Mouse (Mus musculus): ENCODE results near the gene Jade1. TPM values are rescaled to one million over a fixed set of nuclear protein-coding genes. Genes with fewer than 3 reads are reported as not detected.

Jade1 gene
- polyA plus RNA-seq, 1 experiment from 2014 or later, result 15.6 TPM

DNA sequence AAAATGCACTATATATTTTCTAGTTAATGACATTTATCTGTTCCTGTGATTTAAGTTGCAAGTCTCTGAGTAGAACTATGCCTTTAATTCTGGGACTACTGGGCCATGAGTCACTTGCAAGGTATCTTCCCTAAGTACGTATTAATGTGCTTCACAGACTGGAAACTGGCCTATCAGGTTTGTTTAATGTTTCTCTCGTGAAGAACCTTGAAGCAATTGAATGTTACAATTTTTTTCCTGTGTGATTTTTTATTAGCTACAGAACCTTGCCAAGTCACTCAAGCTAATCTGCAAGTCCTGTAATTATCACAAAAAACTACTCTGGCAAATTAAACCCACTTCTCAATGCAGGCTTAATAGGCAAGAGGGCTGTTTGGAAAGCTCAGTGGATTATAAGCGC, 33.8 kb upstream of the Jade1 start:
- ATAC-seq (ENCODE audit: insufficient read depth, low FRiP score, low TSS enrichment), result no peak
- H3K27me3 ChIP-seq (ENCODE audit: control insufficient read depth, insufficient read depth, low read length), result no peaks in the 10 kb centered on the region
- no peak overlapping the region for H3K4me3 ChIP-seq (ENCODE audit: low read depth, low read length)
- no peak for DNase-seq (ENCODE audit: low spot score)
- no peaks in the 10 kb centered on the region for H3K9me3 ChIP-seq (ENCODE audit: control insufficient read depth, low read length)
- no peaks in the 10 kb centered on the region for H3K4me1 ChIP-seq (ENCODE audit: control insufficient read depth, insufficient read depth, low read length)
- WGBS, result 82% methylated on average over 3 of the region's 3 CpGs
- H3K36me3 ChIP-seq (ENCODE audit: control insufficient read depth, insufficient read depth, low read length), result no peaks in the 10 kb centered on the region
- H3K27ac ChIP-seq (ENCODE audit: low read depth, low read length), result no peak overlapping the region
- H3K9ac ChIP-seq (ENCODE audit: low read length), result no peak overlapping the region
- H3K4me2 ChIP-seq (ENCODE audit: low read depth), result no peak overlapping the region

DNA sequence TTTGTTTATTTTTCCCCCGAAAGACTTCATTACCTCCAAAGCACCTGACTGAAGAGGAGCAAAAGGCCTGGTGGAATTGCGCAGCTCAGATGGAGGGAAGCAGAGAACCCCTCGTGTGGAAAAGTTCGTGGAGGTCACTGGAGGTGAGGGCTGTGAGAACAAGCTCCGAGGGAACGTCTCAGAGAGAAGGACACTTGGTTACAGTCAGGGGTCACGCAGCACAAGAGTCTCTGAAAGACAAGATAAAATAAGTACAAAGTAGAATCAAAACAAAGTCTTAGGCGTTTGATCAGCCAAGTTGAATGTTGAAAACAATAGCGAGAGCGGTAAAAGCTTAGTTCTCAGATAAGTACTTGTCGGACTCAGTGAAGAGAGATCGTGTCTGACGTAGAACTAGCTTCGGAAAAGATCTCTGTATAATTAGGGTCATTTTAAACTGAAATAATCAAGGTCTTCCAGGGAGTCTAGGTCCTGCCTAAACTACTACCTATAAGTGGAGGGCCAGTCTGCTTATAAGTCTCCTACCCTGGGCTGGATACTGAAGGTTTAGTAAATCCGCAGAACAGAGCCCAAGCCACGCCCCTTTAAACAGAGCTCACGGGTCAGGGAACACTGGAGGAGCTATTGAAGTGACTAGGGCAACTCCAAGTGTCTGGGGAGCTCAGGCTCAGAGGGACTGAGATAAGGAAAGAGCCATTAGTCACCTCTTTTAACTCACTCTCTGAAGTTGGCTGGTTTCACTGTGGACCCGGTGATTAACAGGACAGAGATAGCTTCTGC, 33.1 kb upstream of the Jade1 start:
- 60% methylated on average over 18 of the region's 18 CpGs for WGBS
- Histone ChIP-seq H3K27ac (ENCODE audit: low read depth, low read length) (no peak overlapping the region), H3K27me3 (ENCODE audit: control insufficient read depth, insufficient read depth, low read length) (no peaks in the 10 kb centered on the region), H3K9me3 (ENCODE audit: control insufficient read depth, low read length) (no peaks in the 10 kb centered on the region), H3K4me3 (ENCODE audit: low read depth, low read length) (no peak overlapping the region), H3K36me3 (ENCODE audit: control insufficient read depth, insufficient read depth, low read length) (no peaks in the 10 kb centered on the region), H3K4me2 (ENCODE audit: low read depth) (no peak overlapping the region), H3K9ac (ENCODE audit: low read length) (no peak overlapping the region), H3K4me1 (ENCODE audit: control insufficient read depth, insufficient read depth, low read length) (no peaks in the 10 kb centered on the region)
- ATAC-seq (ENCODE audit: insufficient read depth, low FRiP score, low TSS enrichment), result no peak
- DNase-seq (ENCODE audit: low spot score), result no peak

GRCm38 (mm10) chr3:41523006-41523375, 32.5 kb upstream of the Jade1 start:
- Histone ChIP-seq H3K27me3 (ENCODE audit: control insufficient read depth, insufficient read depth, low read length) (no peaks in the 10 kb centered on the region), H3K9me3 (ENCODE audit: control insufficient read depth, low read length) (no peaks in the 10 kb centered on the region), H3K36me3 (ENCODE audit: control insufficient read depth, insufficient read depth, low read length) (no peaks in the 10 kb centered on the region), H3K4me2 (ENCODE audit: low read depth) (no peak overlapping the region), H3K4me3 (ENCODE audit: low read depth, low read length) (no peak overlapping the region), H3K9ac (ENCODE audit: low read length) (no peak overlapping the region), H3K27ac (ENCODE audit: low read depth, low read length) (no peak overlapping the region), H3K4me1 (ENCODE audit: control insufficient read depth, insufficient read depth, low read length) (no peaks in the 10 kb centered on the region)
- ATAC-seq (ENCODE audit: insufficient read depth, low FRiP score, low TSS enrichment) (no peak), DNase-seq (ENCODE audit: low spot score) (no peak)
- WGBS, result 72% methylated on average over 2 of the region's 2 CpGs

- DNase-seq (ENCODE audit: low spot score) (no peak), ATAC-seq (ENCODE audit: insufficient read depth, low FRiP score, low TSS enrichment) (no peak)
- Histone ChIP-seq H3K9me3 (ENCODE audit: control insufficient read depth, low read length) (no peaks in the 10 kb centered on the region), H3K4me1 (ENCODE audit: control insufficient read depth, insufficient read depth, low read length) (no peaks in the 10 kb centered on the region), H3K4me2 (ENCODE audit: low read depth) (no peak overlapping the region), H3K27ac (ENCODE audit: low read depth, low read length) (no peak overlapping the region), H3K4me3 (ENCODE audit: low read depth, low read length) (no peak overlapping the region), H3K36me3 (ENCODE audit: control insufficient read depth, insufficient read depth, low read length) (no peaks in the 10 kb centered on the region), H3K9ac (ENCODE audit: low read length) (no peak overlapping the region), H3K27me3 (ENCODE audit: control insufficient read depth, insufficient read depth, low read length) (no peaks in the 10 kb centered on the region)
- 93% methylated on average over 4 of the region's 4 CpGs for WGBS
These were observed 32.1 kb upstream of the Jade1 start for GRCm38 (mm10) chr3:41523460-41523859.

- no peaks in the 10 kb centered on the region for H3K27me3 ChIP-seq (ENCODE audit: control insufficient read depth, insufficient read depth, low read length)
- no peak overlapping the region for H3K27ac ChIP-seq (ENCODE audit: low read depth, low read length)
- H3K9ac ChIP-seq (ENCODE audit: low read length), result no peak overlapping the region
- no peak overlapping the region for H3K4me2 ChIP-seq (ENCODE audit: low read depth)
- no peaks in the 10 kb centered on the region for H3K4me1 ChIP-seq (ENCODE audit: control insufficient read depth, insufficient read depth, low read length)
- ATAC-seq (ENCODE audit: insufficient read depth, low FRiP score, low TSS enrichment), result no peak
- WGBS, result 92% methylated on average over 2 of the region's 2 CpGs
- H3K9me3 ChIP-seq (ENCODE audit: control insufficient read depth, low read length), result no peaks in the 10 kb centered on the region
- H3K4me3 ChIP-seq (ENCODE audit: low read depth, low read length), result no peak overlapping the region
- no peaks in the 10 kb centered on the region for H3K36me3 ChIP-seq (ENCODE audit: control insufficient read depth, insufficient read depth, low read length)
- no peak for DNase-seq (ENCODE audit: low spot score)
These were observed 27.1 kb upstream of the Jade1 start for GRCm38 (mm10) chr3:41528291-41528969.

DNA sequence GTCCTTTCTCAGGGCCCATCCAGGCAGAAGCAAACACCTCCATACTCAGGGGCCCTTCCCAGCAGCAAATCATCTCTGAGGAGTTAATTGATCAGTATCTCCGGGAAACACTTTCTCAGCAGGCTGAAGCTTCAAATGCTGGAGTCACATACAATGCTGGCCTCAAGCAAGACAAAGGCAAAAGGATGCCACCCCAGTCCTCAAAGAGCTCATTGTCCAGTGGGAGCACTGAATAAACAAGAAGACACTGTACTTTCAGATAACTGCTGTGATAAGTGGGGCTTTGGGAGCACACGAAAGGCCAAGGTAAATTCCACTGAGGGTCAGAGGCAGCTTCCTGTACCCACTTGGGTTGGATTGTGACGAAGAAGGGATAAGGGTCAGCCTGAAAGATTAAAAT, 25.4 kb upstream of the Jade1 start:
- Histone ChIP-seq H3K4me2 (ENCODE audit: low read depth) (no peak overlapping the region), H3K36me3 (ENCODE audit: control insufficient read depth, insufficient read depth, low read length) (no peaks in the 10 kb centered on the region), H3K9ac (ENCODE audit: low read length) (no peak overlapping the region), H3K27me3 (ENCODE audit: control insufficient read depth, insufficient read depth, low read length) (no peaks in the 10 kb centered on the region), H3K27ac (ENCODE audit: low read depth, low read length) (no peak overlapping the region), H3K9me3 (ENCODE audit: control insufficient read depth, low read length) (no peaks in the 10 kb centered on the region), H3K4me1 (ENCODE audit: control insufficient read depth, insufficient read depth, low read length) (no peaks in the 10 kb centered on the region), H3K4me3 (ENCODE audit: low read depth, low read length) (no peak overlapping the region)
- no peak for DNase-seq (ENCODE audit: low spot score)
- ATAC-seq (ENCODE audit: insufficient read depth, low FRiP score, low TSS enrichment), result no peak
- WGBS, result 68% methylated on average over 3 of the region's 3 CpGs

DNA sequence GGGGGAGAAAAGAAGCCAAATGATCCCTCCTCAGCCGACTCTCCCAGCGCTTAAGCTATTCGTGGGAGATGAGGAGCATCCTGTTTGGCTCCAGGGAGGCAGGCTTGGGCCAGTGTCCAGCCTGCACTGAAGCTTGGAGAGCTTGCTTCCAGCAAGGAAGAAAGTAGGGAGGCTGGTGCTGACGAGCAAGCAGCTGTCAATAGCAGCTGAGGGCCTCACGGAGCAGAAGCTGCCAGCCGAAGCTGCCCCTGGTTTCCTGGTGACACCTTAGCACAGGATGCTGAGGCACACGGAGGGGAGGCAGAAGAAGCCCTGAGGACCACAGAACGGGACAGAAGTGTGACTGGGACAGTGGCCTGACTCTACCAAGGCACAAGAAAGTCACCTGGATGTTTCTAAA, 24.0 kb upstream of the Jade1 start:
- ATAC-seq (ENCODE audit: insufficient read depth, low FRiP score, low TSS enrichment) (no peak), DNase-seq (ENCODE audit: low spot score) (no peak)
- no peak overlapping the region for H3K27ac ChIP-seq (ENCODE audit: low read depth, low read length)
- H3K9me3 ChIP-seq (ENCODE audit: control insufficient read depth, low read length), result no peaks in the 10 kb centered on the region
- H3K4me3 ChIP-seq (ENCODE audit: low read depth, low read length), result no peak overlapping the region
- H3K36me3 ChIP-seq (ENCODE audit: control insufficient read depth, insufficient read depth, low read length), result no peaks in the 10 kb centered on the region
- WGBS, result 43% methylated on average over 8 of the region's 8 CpGs
- H3K4me1 ChIP-seq (ENCODE audit: control insufficient read depth, insufficient read depth, low read length), result no peaks in the 10 kb centered on the region
- H3K27me3 ChIP-seq (ENCODE audit: control insufficient read depth, insufficient read depth, low read length), result no peaks in the 10 kb centered on the region
- no peak overlapping the region for H3K4me2 ChIP-seq (ENCODE audit: low read depth)
- H3K9ac ChIP-seq (ENCODE audit: low read length), result no peak overlapping the region

GRCm38 (mm10) chr3:41532109-41532508, 23.4 kb upstream of the Jade1 start:
- WGBS, result 86% methylated on average over 12 of the region's 12 CpGs
- DNase-seq (ENCODE audit: low spot score), result no peak
- Histone ChIP-seq H3K36me3 (ENCODE audit: control insufficient read depth, insufficient read depth, low read length) (no peaks in the 10 kb centered on the region), H3K27me3 (ENCODE audit: control insufficient read depth, insufficient read depth, low read length) (no peaks in the 10 kb centered on the region), H3K4me1 (ENCODE audit: control insufficient read depth, insufficient read depth, low read length) (no peaks in the 10 kb centered on the region), H3K27ac (ENCODE audit: low read depth, low read length) (no peak overlapping the region), H3K4me3 (ENCODE audit: low read depth, low read length) (no peak overlapping the region), H3K4me2 (ENCODE audit: low read depth) (no peak overlapping the region), H3K9me3 (ENCODE audit: control insufficient read depth, low read length) (no peaks in the 10 kb centered on the region), H3K9ac (ENCODE audit: low read length) (no peak overlapping the region)
- no peak for ATAC-seq (ENCODE audit: insufficient read depth, low FRiP score, low TSS enrichment)

DNA sequence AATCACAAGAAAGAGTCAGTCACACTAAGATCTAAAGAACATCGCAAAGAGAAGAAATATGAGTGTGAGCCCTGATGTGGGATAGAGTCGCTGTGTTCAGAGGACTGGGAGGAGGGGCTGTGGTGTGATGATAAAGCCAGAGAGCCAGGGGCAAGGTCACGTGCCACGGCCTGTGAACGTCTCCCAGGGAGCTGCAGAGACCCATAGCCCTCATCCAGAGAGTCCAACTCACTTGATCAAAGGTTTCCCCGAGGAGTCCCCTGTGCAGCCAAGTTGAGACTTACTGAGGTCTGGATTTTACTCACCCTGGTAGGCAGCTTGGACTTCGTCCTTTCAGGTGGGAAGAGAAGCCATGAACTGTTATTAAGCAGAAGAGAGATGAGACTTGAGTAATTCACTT, 21.9 kb upstream of the Jade1 start:
- DNase-seq (ENCODE audit: low spot score) (no peak), ATAC-seq (ENCODE audit: insufficient read depth, low FRiP score, low TSS enrichment) (no peak)
- Histone ChIP-seq H3K9ac (ENCODE audit: low read length) (no peak overlapping the region), H3K9me3 (ENCODE audit: control insufficient read depth, low read length) (no peaks in the 10 kb centered on the region), H3K4me3 (ENCODE audit: low read depth, low read length) (no peak overlapping the region), H3K27me3 (ENCODE audit: control insufficient read depth, insufficient read depth, low read length) (no peaks in the 10 kb centered on the region), H3K27ac (ENCODE audit: low read depth, low read length) (no peak overlapping the region), H3K36me3 (ENCODE audit: control insufficient read depth, insufficient read depth, low read length) (no peaks in the 10 kb centered on the region), H3K4me1 (ENCODE audit: control insufficient read depth, insufficient read depth, low read length) (no peaks in the 10 kb centered on the region), H3K4me2 (ENCODE audit: low read depth) (no peak overlapping the region)
- WGBS, result 56% methylated on average over 7 of the region's 7 CpGs
